Mouse (Mus musculus) lung, embryonic 15.5 days (tissue): ENCODE results near the gene Rnf20. TPM values are rescaled to one million over a fixed set of nuclear protein-coding genes. Genes with fewer than 3 reads are reported as not detected.
"Not testable (repeated sequence)": the region's sequence is repeated elsewhere in the genome, so short reads cannot be mapped to it uniquely, and the experiment has no call there.

Source experiments
- ATAC-seq: fragments of 200-750 bp; cut with Nextera tagmentation; 2 replicates; pipeline ENCODE4 v1.8.0; 2017; ENCODE audit warnings: moderate number of reproducible peaks, borderline replicate concordance; ENCODE audit not compliant: low FRiP score, low TSS enrichment; ENCODE audit errors: extremely low read depth
- H3K27ac ChIP-seq: fragments of 300-500 bp; sonication (generic); 2 replicates; pipeline ENCODE4 v1.5.1; 2015; ENCODE audit warnings: moderate library complexity, mild to moderate bottlenecking, inconsistent platforms
- H3K27me3 ChIP-seq: fragments of 300-500 bp; sonication (generic); 2 replicates; pipeline ENCODE4 v1.6.1; 2015; ENCODE audit warnings: inconsistent platforms
- H3K36me3 ChIP-seq: fragments of 300-500 bp; sonication (generic); 2 replicates; pipeline ENCODE4 v1.6.1; 2015; ENCODE audit warnings: inconsistent platforms
- H3K4me1 ChIP-seq: fragments of 300-500 bp; sonication (generic); 2 replicates; pipeline ENCODE4 v1.6.1; 2015; ENCODE audit warnings: inconsistent platforms
- H3K4me2 ChIP-seq: fragments of 300-500 bp; sonication (generic); 2 replicates; pipeline ENCODE4 v1.6.1; 2015; ENCODE audit warnings: inconsistent platforms, mild to moderate bottlenecking, moderate library complexity
- H3K4me3 ChIP-seq: fragments of 300-500 bp; sonication (generic); 2 replicates; pipeline ENCODE4 v1.5.1; 2015; ENCODE audit warnings: mild to moderate bottlenecking, inconsistent platforms
- H3K9ac ChIP-seq: fragments of 300-500 bp; sonication (generic); 2 replicates; pipeline ENCODE4 v1.6.1; 2015; ENCODE audit warnings: inconsistent platforms
- H3K9me3 ChIP-seq: fragments of 300-500 bp; sonication (generic); 2 replicates; pipeline ENCODE4 v1.6.1; 2016; ENCODE audit warnings: inconsistent platforms
- WGBS: fragments of 180-500 bp; shearing (Covaris S2); methylation state at CpG from one replicate; pipeline ENCODE4 v1.1.7; 2015; 5-methylcytosine and 5-hydroxymethylcytosine counted together
- polyA plus RNA-seq: library from polyadenylated mRNA; unstranded; fragments of >200 nt; fragmentation: Nextera tagmentation; extraction: Ambion mirVana; gene quantifications from 2 replicates; pipeline ENCODE4 v1.2.1, GENCODE M21; 2015

Gene Rnf20
- polyA plus RNA-seq, 1 experiment from 2014 or later = 40.8 TPM

- no peak overlapping the region for H3K4me3 ChIP-seq
- no peaks in the 10 kb centered on the region for H3K9me3 ChIP-seq
- H3K9ac ChIP-seq = no peak overlapping the region
- no peak overlapping the region for H3K4me2 ChIP-seq
- no peak for ATAC-seq
- no peaks in the 10 kb centered on the region for H3K27me3 ChIP-seq
- no peak overlapping the region for H3K27ac ChIP-seq
- no peaks in the 10 kb centered on the region for H3K4me1 ChIP-seq
- H3K36me3 ChIP-seq = no peaks in the 10 kb centered on the region
- WGBS = 76% methylated on average over 1 of the region's 1 CpGs
These were observed 26.3 kb upstream of the Rnf20 start for GRCm38 (mm10) chr4:49605459-49605858.

- H3K9me3 ChIP-seq = no peaks in the 10 kb centered on the region
- H3K36me3 ChIP-seq = no peaks in the 10 kb centered on the region
- no peaks in the 10 kb centered on the region for H3K4me1 ChIP-seq
- H3K4me2 ChIP-seq = no peak overlapping the region
- WGBS = 91% methylated on average over 10 of the region's 10 CpGs
- no peak overlapping the region for H3K9ac ChIP-seq
- no peak overlapping the region for H3K27ac ChIP-seq
- ATAC-seq = no peak
- no peak overlapping the region for H3K4me3 ChIP-seq
- H3K27me3 ChIP-seq = no peaks in the 10 kb centered on the region
These were observed 14.9 kb upstream of the Rnf20 start for GRCm38 (mm10) chr4:49616924-49617323.

GRCm38 (mm10) chr4:49619861-49620260 is 11.9 kb upstream of the Rnf20 start:
- ATAC-seq, H3K27ac ChIP-seq, H3K9me3 ChIP-seq, H3K4me1 ChIP-seq, H3K27me3 ChIP-seq, H3K4me3 ChIP-seq, H3K36me3 ChIP-seq, H3K9ac ChIP-seq, H3K4me2 ChIP-seq: not testable (repeated sequence)
- WGBS = 91% methylated on average over 7 of the region's 7 CpGs

GRCm38 (mm10) chr4:49622272-49622671 is 9.5 kb upstream of the Rnf20 start:
- Histone ChIP-seq H3K4me3 (peak overlapping the region; percentile 31), H3K27ac (0 out of 2 replicates have a peak overlapping the region, but pooled peaks have one; percentile 15), H3K9me3 (no peaks in the 10 kb centered on the region), H3K4me1 (0 out of 2 replicates have a peak, but pooled peaks cover 9% of the 10 kb centered on the region), H3K4me2 (peak overlapping the region; percentile 20; the same call in 1 of the 2 replicates), H3K9ac (no peak overlapping the region), H3K27me3 (no peaks in the 10 kb centered on the region), H3K36me3 (no peaks in the 10 kb centered on the region)
- WGBS = 34% methylated on average over 2 of the region's 2 CpGs
- no peak for ATAC-seq

- H3K4me2 ChIP-seq = no peak overlapping the region
- H3K4me3 ChIP-seq = no peak overlapping the region
- no peaks in the 10 kb centered on the region for H3K27me3 ChIP-seq
- no peaks in the 10 kb centered on the region for H3K36me3 ChIP-seq
- 0 out of 2 replicates have a peak, but pooled peaks cover 9% of the 10 kb centered on the region for H3K4me1 ChIP-seq
- 78% methylated on average over 4 of the region's 4 CpGs for WGBS
- ATAC-seq = no peak
- H3K27ac ChIP-seq = no peak overlapping the region
- H3K9me3 ChIP-seq = no peaks in the 10 kb centered on the region
- no peak overlapping the region for H3K9ac ChIP-seq
These were observed 7.9 kb upstream of the Rnf20 start for GRCm38 (mm10) chr4:49623916-49624315.

GRCm38 (mm10) chr4:49624969-49625368 is 6.8 kb upstream of the Rnf20 start:
- H3K9me3 ChIP-seq, H3K4me2 ChIP-seq, H3K27me3 ChIP-seq, H3K4me3 ChIP-seq, ATAC-seq, H3K9ac ChIP-seq, H3K36me3 ChIP-seq, H3K27ac ChIP-seq, H3K4me1 ChIP-seq: not testable (repeated sequence)
- 68% methylated on average over 4 of the region's 4 CpGs for WGBS

- no peaks in the 10 kb centered on the region for H3K9me3 ChIP-seq
- 0% methylated on average over 3 of the region's 3 CpGs for WGBS
- H3K4me1 ChIP-seq = 0 out of 2 replicates have a peak, but pooled peaks cover 9% of the 10 kb centered on the region
- H3K4me2 ChIP-seq = no peak overlapping the region
- H3K27me3 ChIP-seq = no peaks in the 10 kb centered on the region
- no peaks in the 10 kb centered on the region for H3K36me3 ChIP-seq
- H3K27ac ChIP-seq = no peak overlapping the region
- H3K9ac ChIP-seq = no peak overlapping the region
- H3K4me3 ChIP-seq = no peak overlapping the region
- no peak for ATAC-seq
These were observed 4.8 kb upstream of the Rnf20 start for GRCm38 (mm10) chr4:49626973-49627372.

- no peaks in the 10 kb centered on the region for H3K27me3 ChIP-seq
- 76% methylated on average over 5 of the region's 5 CpGs for WGBS
- H3K27ac ChIP-seq = no peak overlapping the region
- no peaks in the 10 kb centered on the region for H3K9me3 ChIP-seq
- ATAC-seq = no peak
- no peak overlapping the region for H3K9ac ChIP-seq
- H3K4me1 ChIP-seq = peaks cover 11% of the 10 kb centered on the region
- no peak overlapping the region for H3K4me2 ChIP-seq
- H3K4me3 ChIP-seq = no peak overlapping the region
- H3K36me3 ChIP-seq = 0 out of 2 replicates have a peak, but pooled peaks cover 4% of the 10 kb centered on the region
These were observed 2.9 kb upstream of the Rnf20 start for GRCm38 (mm10) chr4:49628941-49629340.

- Histone ChIP-seq H3K9me3 (no peaks in the 10 kb centered on the region), H3K36me3 (peaks cover 33% of the 10 kb centered on the region), H3K27me3 (no peaks in the 10 kb centered on the region), H3K9ac (peak overlapping the region; percentile 90), H3K4me3 (peak overlapping the region; percentile 89), H3K27ac (peak overlapping the region; percentile 92), H3K4me1 (peaks cover 5% of the 10 kb centered on the region), H3K4me2 (peak overlapping the region; percentile 79)
- peak; percentile 64; the same call in 1 of the 2 replicates for ATAC-seq
- WGBS = 0% methylated on average over 30 of the region's 30 CpGs
These were observed 304 bp downstream of the Rnf20 start for GRCm38 (mm10) chr4:49632139-49632481.

- H3K9ac ChIP-seq = no peak overlapping the region
- 86% methylated on average over 11 of the region's 11 CpGs for WGBS
- H3K9me3 ChIP-seq = no peaks in the 10 kb centered on the region
- no peak for ATAC-seq
- H3K4me1 ChIP-seq = peaks cover 5% of the 10 kb centered on the region
- H3K27ac ChIP-seq = no peak overlapping the region
- H3K4me2 ChIP-seq = no peak overlapping the region
- no peaks in the 10 kb centered on the region for H3K27me3 ChIP-seq
- no peak overlapping the region for H3K4me3 ChIP-seq
- H3K36me3 ChIP-seq = peaks cover 74% of the 10 kb centered on the region
These were observed 6.0 kb downstream of the Rnf20 start for GRCm38 (mm10) chr4:49637821-49638220.

GRCm38 (mm10) chr4:49639913-49640312 is 8.1 kb downstream of the Rnf20 start:
- no peak overlapping the region for H3K4me3 ChIP-seq
- H3K36me3 ChIP-seq = peaks cover 75% of the 10 kb centered on the region
- no peak overlapping the region for H3K4me2 ChIP-seq
- no peak overlapping the region for H3K9ac ChIP-seq
- ATAC-seq = no peak
- H3K27me3 ChIP-seq = no peaks in the 10 kb centered on the region
- 52% methylated on average over 2 of the region's 2 CpGs for WGBS
- no peak overlapping the region for H3K27ac ChIP-seq
- H3K9me3 ChIP-seq = no peaks in the 10 kb centered on the region
- H3K4me1 ChIP-seq = no peaks in the 10 kb centered on the region

- H3K9me3 ChIP-seq = no peaks in the 10 kb centered on the region
These were observed 27.6 kb downstream of the Rnf20 start for GRCm38 (mm10) chr4:49659421-49659820.

GRCm38 (mm10) chr4:49661664-49662063 is 29.9 kb downstream of the Rnf20 start:
- no peaks in the 10 kb centered on the region for H3K4me1 ChIP-seq
- no peak overlapping the region for H3K4me2 ChIP-seq
- no peaks in the 10 kb centered on the region for H3K9me3 ChIP-seq
- no peak for ATAC-seq
- no peak overlapping the region for H3K9ac ChIP-seq
- peaks cover 22% of the 10 kb centered on the region for H3K36me3 ChIP-seq
- WGBS = 76% methylated on average over 9 of the region's 9 CpGs
- no peak overlapping the region for H3K4me3 ChIP-seq
- peak overlapping the region; percentile 67 for H3K27ac ChIP-seq
- no peaks in the 10 kb centered on the region for H3K27me3 ChIP-seq

More at GRCm38 (mm10) chr4:49659421-49659820, 27.6 kb downstream of the Rnf20 start:
- no peak overlapping the region for H3K9ac ChIP-seq
- no peaks in the 10 kb centered on the region for H3K4me1 ChIP-seq
- no peak overlapping the region for H3K4me2 ChIP-seq
- H3K27ac ChIP-seq = no peak overlapping the region
- no peak for ATAC-seq
- peaks cover 41% of the 10 kb centered on the region for H3K36me3 ChIP-seq
- no peak overlapping the region for H3K4me3 ChIP-seq
- H3K27me3 ChIP-seq = no peaks in the 10 kb centered on the region
- 88% methylated on average over 1 of the region's 1 CpGs for WGBS
